Mouse (Mus musculus) fibroblast of lung, adult 2 months (primary cell): ENCODE measurements around the gene Ano2.

Source experiments
- DNase-seq: peaks from one replicate; pipeline ENCODE4 v3.0.0-alpha.2; 2011; ENCODE audit warnings: low read depth

Ano2 gene

DNA sequence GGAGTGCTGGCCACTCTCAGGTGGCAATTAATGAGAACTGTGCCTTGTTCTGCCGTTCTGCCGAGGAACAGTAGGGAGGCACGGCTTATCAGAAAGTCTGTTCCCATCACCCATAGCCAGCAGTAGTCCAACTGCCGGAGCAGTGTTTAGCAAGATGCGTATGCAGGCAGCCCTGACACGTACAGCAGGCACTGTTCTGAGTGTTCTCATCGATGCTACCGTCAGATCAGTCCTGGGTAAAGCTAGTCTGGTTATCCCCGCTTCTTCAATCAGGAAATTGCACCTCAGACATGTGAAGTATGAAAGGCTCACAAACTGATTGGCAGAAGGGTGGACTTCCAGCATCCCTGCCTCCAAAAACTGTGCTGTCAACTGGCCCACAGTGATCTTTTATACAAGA lies 224.2 kb downstream of the Ano2 start:
- DNase-seq = no peak

DNA sequence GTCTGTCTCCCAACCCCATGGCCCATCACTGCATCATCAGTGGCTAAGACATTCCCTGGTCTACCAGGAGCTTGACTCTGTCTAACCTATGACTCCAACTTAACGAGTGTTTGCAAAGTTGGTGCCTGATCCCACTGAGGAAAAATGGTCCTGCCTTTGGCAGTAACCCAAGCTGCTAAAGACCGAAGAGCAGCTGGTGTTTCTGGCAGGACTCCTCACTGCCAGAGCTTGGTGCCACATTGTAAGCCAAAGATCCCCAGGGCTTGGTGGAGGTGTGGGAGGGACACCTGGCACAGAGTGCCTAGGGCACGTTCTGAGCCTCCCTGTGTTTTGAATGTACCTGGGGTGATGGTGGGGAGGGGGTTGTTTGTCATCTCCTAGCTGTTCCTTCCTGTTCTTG lies 232.5 kb downstream of the Ano2 start:
- DNase-seq = no peak

- no peak for DNase-seq
These were observed 234.8 kb downstream of the Ano2 start for GRCm38 (mm10) chr6:125924979-125925378.

GRCm38 (mm10) chr6:125925861-125926260 lies 235.6 kb downstream of the Ano2 start:
- no peak for DNase-seq

GRCm38 (mm10) chr6:125931926-125932325 lies 241.7 kb downstream of the Ano2 start:
- DNase-seq = no peak

GRCm38 (mm10) chr6:125954965-125955364 lies 264.7 kb downstream of the Ano2 start:
- DNase-seq = no peak

- DNase-seq = no peak
These were observed 283.3 kb downstream of the Ano2 start for GRCm38 (mm10) chr6:125973551-125973950.

DNA sequence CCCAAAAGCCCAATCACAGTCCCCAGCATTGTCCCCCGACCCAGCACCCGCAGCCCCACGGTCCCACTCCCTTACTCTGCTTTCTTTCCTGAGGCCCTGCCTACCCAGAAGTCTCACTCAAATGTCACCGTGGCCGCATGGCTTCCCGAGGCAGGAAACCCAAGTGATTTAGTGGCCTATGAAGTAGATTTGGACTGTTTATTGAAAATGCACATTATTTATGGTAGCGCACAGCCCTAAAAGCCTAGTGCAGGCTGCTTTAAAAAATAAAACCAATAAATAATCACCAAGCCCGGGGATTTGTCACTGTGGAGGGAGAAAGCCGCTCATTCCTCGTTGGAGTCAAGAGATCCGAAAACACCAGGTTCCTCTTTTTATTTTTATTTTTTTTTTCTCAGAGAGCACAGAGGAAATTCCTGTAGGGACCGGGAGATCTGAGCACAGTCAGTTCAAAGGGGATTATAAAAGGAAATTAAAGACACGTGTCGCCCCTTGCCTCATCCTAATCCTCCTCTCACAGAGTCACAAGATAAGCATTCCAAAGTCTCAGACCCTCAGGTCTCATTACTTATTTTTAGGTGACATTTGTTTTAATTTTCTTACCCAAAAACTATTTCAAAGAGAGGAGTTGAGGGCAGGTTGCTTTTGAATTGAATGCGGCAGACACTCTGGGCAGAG lies 285.7 kb downstream of the Ano2 start:
- DNase-seq = no peak

DNA sequence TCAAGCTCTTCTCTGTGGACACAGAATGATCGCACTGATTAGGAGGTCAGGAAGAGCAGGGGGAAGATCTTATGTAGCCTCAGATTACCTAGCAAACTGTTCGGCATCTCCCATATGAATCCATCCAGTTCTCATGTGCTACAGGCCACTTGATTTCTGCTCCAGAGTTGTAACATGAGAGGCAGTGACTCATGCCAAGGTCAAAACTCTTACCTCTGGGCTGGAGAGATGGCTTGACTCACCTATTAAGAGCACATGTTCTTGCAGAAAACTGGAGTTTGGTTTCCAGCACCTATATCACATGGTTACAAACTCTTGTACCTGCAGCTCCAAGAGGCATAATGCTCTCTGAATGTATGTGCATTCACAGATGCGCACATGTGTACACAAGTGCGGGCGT lies 289.4 kb downstream of the Ano2 start:
- no peak for DNase-seq

DNA sequence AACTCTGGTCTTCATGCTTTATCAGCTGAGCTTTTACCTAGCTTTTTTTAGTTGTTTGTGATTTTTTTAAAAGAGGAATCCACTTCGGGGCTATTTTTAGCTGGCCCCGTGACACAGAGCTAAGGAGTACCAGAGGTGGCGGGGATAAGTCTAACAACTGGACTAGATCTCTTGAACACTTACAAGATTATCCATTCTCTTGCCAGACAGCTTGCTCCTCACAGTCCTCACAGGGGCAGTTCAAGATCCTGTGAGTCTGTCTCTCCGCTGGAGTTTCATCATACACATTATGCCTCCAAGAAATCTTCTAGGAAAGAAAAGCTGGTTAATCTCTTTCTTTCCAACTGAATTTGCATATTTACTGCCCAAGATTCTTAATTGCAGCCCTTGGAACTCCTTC lies 293.8 kb downstream of the Ano2 start:
- DNase-seq = no peak

- no peak for DNase-seq
These were observed 302.5 kb downstream of the Ano2 start for GRCm38 (mm10) chr6:125992731-125993130.

DNA sequence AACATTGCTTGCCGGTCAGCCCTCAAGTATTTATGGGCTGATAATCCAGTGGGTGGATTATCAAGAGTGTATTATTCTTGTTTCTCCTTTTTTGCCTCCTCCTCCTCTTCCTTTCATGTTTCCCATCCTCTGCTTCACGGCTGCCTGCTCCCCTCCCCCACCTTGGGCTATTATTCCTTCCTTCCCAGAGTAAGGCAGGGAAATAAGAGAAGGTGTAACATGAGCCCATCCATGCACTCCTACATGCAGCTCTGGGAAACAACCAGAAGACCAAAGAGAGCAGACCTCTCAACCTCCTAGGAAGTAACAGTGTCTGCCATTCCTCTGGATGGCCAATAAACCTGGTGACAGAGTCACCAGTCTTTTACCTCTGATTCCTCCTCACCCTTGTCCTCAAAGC lies 311.6 kb downstream of the Ano2 start:
- no peak for DNase-seq

DNA sequence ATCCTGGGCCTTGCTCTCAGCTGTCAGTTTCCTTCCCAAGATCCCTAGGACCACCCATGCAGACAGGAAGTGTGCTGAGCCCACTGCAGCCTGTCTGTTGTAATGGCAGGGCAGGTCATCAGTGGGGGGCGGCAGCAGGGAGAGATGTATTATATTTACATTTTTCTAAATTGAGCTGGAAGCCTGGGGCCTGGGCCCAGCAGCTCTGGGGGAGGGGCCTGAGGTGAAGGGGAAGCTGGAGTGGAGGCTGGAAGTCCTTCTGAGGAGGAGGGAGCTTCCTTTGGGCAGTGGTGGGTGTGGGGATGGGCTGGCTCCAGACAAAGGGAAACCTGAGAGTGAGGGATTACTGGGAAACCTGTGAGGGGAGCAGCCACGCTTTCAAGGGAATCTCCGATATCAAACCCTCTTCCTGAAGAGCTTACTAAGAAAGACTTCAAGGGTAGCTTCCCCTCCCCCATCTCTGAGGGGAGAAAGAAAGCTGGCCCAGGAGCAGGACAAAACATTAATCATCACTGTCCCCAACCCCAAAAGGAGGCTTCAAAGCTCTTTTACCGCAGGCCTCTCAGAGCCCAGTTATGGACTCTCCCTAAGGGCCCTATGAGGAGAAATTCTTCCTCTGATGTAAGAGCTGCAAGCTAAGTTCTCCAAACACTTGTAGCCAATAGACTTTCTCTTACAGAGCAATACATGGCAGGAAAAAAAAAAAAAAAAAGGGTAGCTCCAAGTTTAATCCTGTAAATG lies 313.0 kb downstream of the Ano2 start:
- DNase-seq = no peak

GRCm38 (mm10) chr6:126006647-126007046 lies 316.4 kb downstream of the Ano2 start:
- no peak for DNase-seq

DNA sequence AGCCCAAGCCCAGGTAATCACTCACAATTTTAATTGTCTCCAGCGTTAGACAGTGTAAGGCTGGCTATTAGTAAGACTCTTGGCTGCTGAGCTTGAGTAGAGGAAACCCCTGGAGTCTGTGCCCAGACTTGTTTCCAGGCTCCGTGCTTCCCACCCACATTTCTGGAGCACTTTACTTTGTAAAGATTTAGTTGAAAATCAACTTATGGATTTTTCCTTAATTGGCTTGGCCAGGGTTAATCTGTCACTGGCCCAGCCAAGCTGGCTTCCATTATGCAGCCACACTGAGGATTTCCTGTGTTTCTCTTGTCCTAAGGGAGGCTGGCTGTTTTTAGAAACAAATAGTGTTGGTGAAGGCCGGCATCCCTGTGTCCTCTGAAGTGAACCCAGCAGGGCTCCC lies 318.9 kb downstream of the Ano2 start:
- DNase-seq = no peak

- DNase-seq = no peak
These were observed 326.8 kb downstream of the Ano2 start for GRCm38 (mm10) chr6:126016991-126017390.

DNA sequence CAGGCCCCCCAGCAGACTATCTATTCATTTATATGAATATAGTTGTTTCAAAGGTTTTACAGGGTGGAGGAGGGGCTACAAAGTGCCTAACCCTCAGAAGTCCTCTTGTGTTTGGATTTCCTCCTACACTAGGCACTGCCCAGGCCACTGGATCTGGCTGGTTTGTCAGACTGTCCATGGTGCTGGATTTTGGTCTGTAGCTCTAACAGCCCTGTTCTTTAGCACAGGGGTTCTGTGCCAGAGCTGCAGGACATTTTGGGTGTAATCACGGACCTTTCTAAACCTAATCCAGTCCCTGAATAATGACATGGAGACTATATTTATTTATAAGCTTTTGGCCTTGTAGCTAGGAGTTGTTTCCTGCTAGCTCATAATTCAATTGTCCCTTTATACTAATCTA lies 328.2 kb downstream of the Ano2 start:
- DNase-seq = no peak

DNA sequence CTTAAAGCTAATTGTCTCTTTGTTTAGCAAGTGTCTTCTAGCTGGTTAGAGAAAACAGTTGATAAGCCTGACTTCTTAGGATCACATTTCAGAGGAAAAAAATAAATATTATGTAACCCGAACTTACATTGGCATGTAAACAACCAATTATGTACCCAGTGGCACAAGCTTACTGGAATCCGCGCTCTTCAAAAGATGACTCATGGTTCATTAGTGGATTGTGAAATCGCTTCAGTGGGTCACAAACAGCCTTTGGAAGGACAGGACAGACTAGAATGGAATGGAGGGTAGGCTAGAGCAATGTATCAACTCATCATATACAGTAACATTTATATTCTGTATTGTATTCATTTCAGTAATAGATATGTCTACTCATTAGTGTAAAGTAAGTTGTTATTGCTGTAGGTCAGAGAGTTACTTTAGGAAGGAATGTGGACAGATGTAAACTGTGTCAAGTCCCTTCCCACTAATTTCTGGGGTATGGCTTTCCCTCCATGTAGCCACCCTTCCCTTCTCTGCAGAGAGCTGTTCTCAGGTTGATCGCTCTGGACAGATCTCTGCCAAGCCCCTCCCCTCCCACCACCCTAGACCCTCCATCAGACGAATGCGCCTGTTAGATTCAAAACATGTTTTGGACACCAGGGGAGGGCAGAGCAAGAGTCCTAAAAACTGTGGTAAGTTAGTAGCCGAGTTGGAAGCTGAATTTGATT lies 343.6 kb downstream of the Ano2 start:
- peak; percentile 39 for DNase-seq

DNA sequence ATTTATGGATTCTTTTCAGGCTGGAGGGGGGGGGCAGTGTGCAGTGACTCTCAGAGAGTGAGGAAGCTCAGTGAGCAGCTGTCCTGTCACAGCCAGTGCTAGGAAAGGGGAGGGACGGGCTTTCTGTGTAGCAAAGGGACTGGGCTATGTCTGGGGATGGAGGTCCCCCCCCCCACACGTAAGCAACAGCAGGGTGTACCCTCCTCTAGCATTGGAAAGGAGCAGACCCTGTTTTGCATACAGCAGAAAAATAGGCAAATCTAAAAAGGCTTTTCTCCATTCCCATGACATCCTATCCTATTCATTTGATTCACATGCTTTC lies 344.1 kb downstream of the Ano2 start:
- no peak for DNase-seq

GRCm38 (mm10) chr6:126034728-126035127 lies 344.5 kb downstream of the Ano2 start:
- no peak for DNase-seq

DNA sequence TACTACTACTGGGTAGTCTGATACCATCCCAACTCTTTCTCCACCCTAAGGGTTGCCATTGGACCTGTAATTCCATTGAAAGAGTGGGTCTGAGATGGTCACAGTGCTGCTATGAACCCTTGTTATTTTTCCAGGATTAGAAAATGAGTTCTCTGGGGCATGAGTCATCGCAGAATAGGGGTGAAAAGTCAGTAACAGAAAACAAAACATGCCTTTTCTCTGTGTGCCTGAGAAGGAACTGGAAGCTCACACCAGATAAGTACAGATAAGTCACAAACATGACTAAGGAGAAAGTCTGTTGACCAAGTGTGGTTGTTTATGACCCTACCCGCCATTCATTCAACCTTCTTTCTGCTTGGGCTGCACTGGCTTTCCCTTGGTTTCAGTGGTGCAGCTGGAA lies 345.4 kb downstream of the Ano2 start:
- peak; percentile 24 for DNase-seq

DNA sequence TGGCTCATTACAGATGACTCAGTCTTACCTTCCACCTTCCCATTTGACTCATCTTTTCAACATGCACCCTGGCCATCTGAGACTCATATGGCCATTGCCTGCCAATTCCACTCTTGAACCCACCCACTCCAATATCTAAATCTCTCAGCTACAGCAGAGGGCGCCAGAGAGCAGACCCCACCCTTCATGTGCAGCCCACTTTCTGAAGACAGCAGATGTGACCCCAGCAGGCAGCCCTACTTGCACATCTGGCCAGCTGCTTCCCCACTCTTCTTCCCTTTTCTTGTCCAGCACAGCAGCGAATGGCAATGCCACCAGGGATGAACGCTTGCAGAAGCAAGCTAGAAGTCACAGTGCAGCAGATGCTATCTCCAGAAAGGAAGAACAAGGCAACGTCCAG lies 355.7 kb downstream of the Ano2 start:
- no peak for DNase-seq

DNA sequence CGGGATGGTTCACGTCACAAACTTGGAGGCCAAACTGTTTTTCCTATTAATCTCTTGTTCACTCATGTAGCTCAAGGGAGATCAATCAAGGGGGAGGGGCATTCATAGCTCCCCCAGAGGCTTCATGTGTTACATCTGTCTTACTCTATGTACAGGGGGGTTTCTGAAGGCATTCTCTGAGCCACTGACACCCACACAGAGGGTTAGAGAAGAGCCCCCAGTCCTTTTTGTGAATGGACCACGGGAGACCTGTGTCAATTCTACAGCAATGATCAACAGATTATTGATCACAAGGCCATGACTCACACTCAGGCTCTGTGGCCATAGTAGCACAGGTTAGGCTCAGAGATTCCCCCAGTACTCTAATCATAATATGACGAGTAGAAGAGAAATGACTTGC lies 358.0 kb downstream of the Ano2 start:
- DNase-seq = no peak
